Mouse (Mus musculus): ENCODE measurements around the gene Traip. TPM values are rescaled to one million over a fixed set of nuclear protein-coding genes. Genes with fewer than 3 reads are reported as not detected.

Traip gene
- polyA plus RNA-seq, 1 experiment from 2014 or later, result 3.2 TPM

DNA sequence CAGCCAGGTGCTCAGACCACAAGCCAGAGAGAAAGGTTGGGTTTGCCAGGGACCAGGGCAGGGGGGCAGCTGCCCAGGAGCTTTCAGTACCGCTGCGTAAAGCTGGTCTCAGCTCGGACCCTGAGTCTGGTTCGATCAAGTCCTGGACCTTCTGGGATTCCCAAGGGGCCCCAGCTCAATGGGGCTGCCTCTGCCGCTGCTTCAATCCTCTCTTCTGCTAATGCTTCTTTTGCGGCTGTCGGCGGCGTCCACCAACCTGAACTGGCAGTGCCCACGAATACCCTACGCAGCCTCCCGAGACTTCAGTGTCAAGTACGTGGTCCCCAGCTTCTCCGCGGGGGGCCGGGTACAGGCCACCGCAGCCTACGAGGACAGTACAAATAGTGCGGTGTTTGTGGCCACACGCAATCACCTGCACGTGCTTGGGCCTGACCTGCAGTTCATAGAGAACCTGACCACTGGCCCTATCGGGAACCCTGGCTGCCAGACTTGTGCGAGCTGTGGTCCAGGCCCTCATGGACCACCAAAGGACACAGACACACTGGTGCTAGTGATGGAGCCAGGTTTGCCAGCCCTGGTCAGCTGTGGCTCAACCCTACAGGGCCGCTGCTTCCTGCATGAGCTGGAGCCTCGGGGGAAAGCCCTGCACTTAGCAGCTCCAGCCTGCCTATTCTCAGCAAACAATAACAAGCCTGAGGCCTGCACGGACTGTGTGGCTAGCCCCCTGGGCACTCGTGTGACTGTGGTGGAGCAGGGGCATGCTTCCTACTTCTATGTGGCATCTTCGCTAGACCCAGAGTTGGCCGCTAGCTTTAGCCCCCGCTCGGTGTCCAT lies 42.8 kb upstream of the Traip start:
- Histone ChIP-seq H3K4me3 (ENCODE audit: low read depth, low read length) (peak overlapping the region; percentile 56), H3K9me3 (ENCODE audit: control insufficient read depth) (no peaks in the 10 kb centered on the region), H3K9ac (ENCODE audit: low read depth, low read length) (peak overlapping the region; percentile 68), H3K4me1 (replicated peaks; ENCODE audit: control insufficient read depth, insufficient read depth, low read length) (peaks cover 5% of the 10 kb centered on the region; the same call in 1 of the 2 replicates), H3K36me3 (ENCODE audit: control insufficient read depth, insufficient read depth) (peaks cover 15% of the 10 kb centered on the region; the same call in 1 of the 2 replicates), H3K27me3 (replicated peaks; ENCODE audit: control insufficient read depth, insufficient read depth, low read length) (no peaks in the 10 kb centered on the region), H3K4me2 (replicated peaks; ENCODE audit: low read depth) (peak overlapping the region; percentile 77), H3K27ac (ENCODE audit: low read depth, low read length) (peak overlapping the region; percentile 96)
- no peak for TF ChIP-seq CTCF (IDR thresholded peaks at IDR 0.05; ENCODE audit: low read depth)
- 33% methylated on average over 31 of the region's 31 CpGs for WGBS
- peak; percentile 0; the same call in 1 of the 2 replicates for ATAC-seq

DNA sequence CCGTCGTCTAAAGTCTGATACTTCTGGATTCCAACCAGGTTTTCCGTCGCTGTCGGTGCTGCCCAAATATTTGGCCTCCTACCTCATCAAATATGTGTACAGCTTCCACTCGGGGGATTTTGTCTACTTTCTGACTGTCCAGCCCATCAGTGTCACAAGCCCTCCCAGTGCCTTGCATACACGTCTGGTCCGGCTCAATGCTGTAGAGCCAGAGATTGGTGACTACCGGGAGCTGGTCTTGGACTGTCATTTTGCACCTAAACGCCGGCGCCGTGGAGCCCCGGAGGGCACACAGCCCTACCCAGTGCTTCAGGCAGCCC lies 42.2 kb upstream of the Traip start:
- Histone ChIP-seq H3K9me3 (ENCODE audit: control insufficient read depth) (no peaks in the 10 kb centered on the region), H3K4me3 (ENCODE audit: low read depth, low read length) (peak overlapping the region; percentile 56), H3K36me3 (ENCODE audit: control insufficient read depth, insufficient read depth) (peaks cover 15% of the 10 kb centered on the region; the same call in 1 of the 2 replicates), H3K27me3 (replicated peaks; ENCODE audit: control insufficient read depth, insufficient read depth, low read length) (no peaks in the 10 kb centered on the region), H3K27ac (ENCODE audit: low read depth, low read length) (peak overlapping the region; percentile 96), H3K9ac (ENCODE audit: low read depth, low read length) (peak overlapping the region; percentile 68), H3K4me1 (replicated peaks; ENCODE audit: control insufficient read depth, insufficient read depth, low read length) (peaks cover 5% of the 10 kb centered on the region; the same call in 1 of the 2 replicates), H3K4me2 (replicated peaks; ENCODE audit: low read depth) (peak overlapping the region; percentile 77)
- TF ChIP-seq CTCF (IDR thresholded peaks at IDR 0.05; ENCODE audit: low read depth), result no peak
- ATAC-seq, result no peak
- WGBS, result 42% methylated on average over 14 of the region's 14 CpGs

- H3K27ac ChIP-seq (ENCODE audit: low read depth, low read length), result peak overlapping the region; percentile 96
- H3K36me3 ChIP-seq (ENCODE audit: control insufficient read depth, insufficient read depth), result peaks cover 22% of the 10 kb centered on the region; the same call in 1 of the 2 replicates
- H3K9me3 ChIP-seq (ENCODE audit: control insufficient read depth), result no peaks in the 10 kb centered on the region
- peak overlapping the region; percentile 68 for H3K9ac ChIP-seq (ENCODE audit: low read depth, low read length)
- TF ChIP-seq CTCF (IDR thresholded peaks at IDR 0.05; ENCODE audit: low read depth), result no peak
- peaks cover 5% of the 10 kb centered on the region; the same call in 1 of the 2 replicates for H3K4me1 ChIP-seq (replicated peaks; ENCODE audit: control insufficient read depth, insufficient read depth, low read length)
- ATAC-seq, result peak; percentile 27
- H3K27me3 ChIP-seq (replicated peaks; ENCODE audit: control insufficient read depth, insufficient read depth, low read length), result no peaks in the 10 kb centered on the region
- peak overlapping the region; percentile 77 for H3K4me2 ChIP-seq (replicated peaks; ENCODE audit: low read depth)
- 13% methylated on average over 18 of the region's 18 CpGs for WGBS
- peak overlapping the region; percentile 56 for H3K4me3 ChIP-seq (ENCODE audit: low read depth, low read length)
Observed at GRCm38 (mm10) chr9:107908410-107909158, 41.4 kb upstream of the Traip start.

DNA sequence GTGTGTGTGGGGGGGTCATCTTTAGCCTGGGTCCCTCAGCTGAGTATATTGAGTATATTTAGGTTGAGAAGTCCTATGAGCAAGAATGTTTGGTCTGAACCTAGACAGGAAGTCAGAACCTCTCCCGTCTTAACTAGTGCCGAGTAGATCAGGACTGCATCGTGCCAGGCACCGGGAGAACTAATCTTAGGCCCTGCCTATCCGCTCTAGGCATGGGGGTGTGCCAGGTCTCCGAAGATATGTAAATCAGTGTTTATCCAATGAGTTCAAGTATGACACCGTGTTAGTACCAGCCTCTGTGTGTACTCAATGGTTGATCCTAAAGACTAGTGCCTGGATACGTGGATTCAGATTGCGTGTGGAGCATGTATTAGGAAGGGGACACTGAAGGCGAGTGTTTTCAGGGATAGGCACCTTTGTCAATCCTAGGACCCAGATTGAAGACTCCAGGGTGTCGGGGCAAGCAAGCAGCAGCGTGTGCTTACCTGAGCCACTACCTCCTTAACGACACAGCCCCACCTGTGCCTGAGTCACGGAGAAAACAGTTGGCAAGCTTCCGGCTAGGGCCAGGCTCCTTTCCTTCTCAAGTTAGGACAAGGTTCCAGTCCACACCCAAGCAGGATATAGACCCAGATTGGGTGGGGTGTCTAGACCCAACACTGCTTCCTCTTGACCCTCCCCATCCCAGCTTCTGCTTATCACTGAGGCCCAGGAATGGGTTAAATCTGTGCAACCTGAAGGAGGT lies 39.7 kb upstream of the Traip start:
- Histone ChIP-seq H3K27ac (ENCODE audit: low read depth, low read length) (peak overlapping the region; percentile 96), H3K36me3 (ENCODE audit: control insufficient read depth, insufficient read depth) (peaks cover 36% of the 10 kb centered on the region), H3K9me3 (ENCODE audit: control insufficient read depth) (no peaks in the 10 kb centered on the region), H3K4me3 (ENCODE audit: low read depth, low read length) (peak overlapping the region; percentile 56), H3K4me2 (replicated peaks; ENCODE audit: low read depth) (peak overlapping the region; percentile 77), H3K27me3 (replicated peaks; ENCODE audit: control insufficient read depth, insufficient read depth, low read length) (no peaks in the 10 kb centered on the region), H3K9ac (ENCODE audit: low read depth, low read length) (peak overlapping the region; percentile 68; the same call in 1 of the 2 replicates), H3K4me1 (replicated peaks; ENCODE audit: control insufficient read depth, insufficient read depth, low read length) (peaks cover 5% of the 10 kb centered on the region; the same call in 1 of the 2 replicates)
- TF ChIP-seq CTCF (IDR thresholded peaks at IDR 0.05; ENCODE audit: low read depth), result no peak
- ATAC-seq, result peak; percentile 61
- 41% methylated on average over 15 of the region's 15 CpGs for WGBS

- Histone ChIP-seq H3K9me3 (ENCODE audit: control insufficient read depth) (no peaks in the 10 kb centered on the region), H3K9ac (ENCODE audit: low read depth, low read length) (no peak overlapping the region), H3K4me3 (ENCODE audit: low read depth, low read length) (no peak overlapping the region), H3K4me1 (replicated peaks; ENCODE audit: control insufficient read depth, insufficient read depth, low read length) (no peaks in the 10 kb centered on the region), H3K4me2 (replicated peaks; ENCODE audit: low read depth) (no peak overlapping the region), H3K27ac (ENCODE audit: low read depth, low read length) (no peak overlapping the region), H3K36me3 (ENCODE audit: control insufficient read depth, insufficient read depth) (peaks cover 74% of the 10 kb centered on the region), H3K27me3 (replicated peaks; ENCODE audit: control insufficient read depth, insufficient read depth, low read length) (no peaks in the 10 kb centered on the region)
- no peak for TF ChIP-seq CTCF (IDR thresholded peaks at IDR 0.05; ENCODE audit: low read depth)
- no peak for ATAC-seq
- 82% methylated on average over 16 of the region's 16 CpGs for WGBS
Observed at GRCm38 (mm10) chr9:107914764-107915420, 35.0 kb upstream of the Traip start.
